Mouse (Mus musculus) myocyte (in vitro differentiated cells): ENCODE results near the gene Vps11.

Experiments
- CEBPB ChIP-seq: IDR thresholded peaks from 2 replicates; pipeline ENCODE4 v1.6.1; 2011; ENCODE audit warnings: mild to moderate bottlenecking, moderate library complexity; ENCODE audit not compliant: poor library complexity, insufficient read depth, severe bottlenecking
- E2F4 ChIP-seq: IDR thresholded peaks from one replicate; pipeline ENCODE4 v1.6.1; 2011; ENCODE audit warnings: mild to moderate bottlenecking, control low read depth, moderate library complexity; ENCODE audit not compliant: insufficient read depth
- MAX ChIP-seq: IDR thresholded peaks from one replicate; pipeline ENCODE4 v1.6.1; 2011; ENCODE audit warnings: low read depth, mild to moderate bottlenecking, control low read depth
- MYOD1 ChIP-seq, 3 experiments: IDR thresholded peaks; one replicate each; pipeline ENCODE4 v1.6.1; 2011; ENCODE audit warnings: control low read depth in 2 of 3, low read depth in 2 of 3, mild to moderate bottlenecking in 2 of 3, moderate library complexity in 1 of 3; ENCODE audit not compliant: insufficient read length in 2 of 3, control insufficient read depth in 1 of 3
- MYOG ChIP-seq, 3 experiments: IDR thresholded peaks; one replicate each; pipeline ENCODE4 v1.6.1; 2011; ENCODE audit warnings: control low read depth in 2 of 3, low read depth in 2 of 3, mild to moderate bottlenecking in 2 of 3; ENCODE audit not compliant: insufficient read length in 2 of 3, control insufficient read depth in 1 of 3, insufficient read depth in 1 of 3
- POLR2A ChIP-seq: IDR thresholded peaks from one replicate; pipeline ENCODE4 v1.6.1; 2011; ENCODE audit warnings: low read depth, mild to moderate bottlenecking, control low read depth, moderate library complexity; ENCODE audit not compliant: insufficient read length
- TCF12 ChIP-seq: IDR thresholded peaks from one replicate; pipeline ENCODE4 v1.6.1; 2011; ENCODE audit warnings: mild to moderate bottlenecking, control low read depth; ENCODE audit not compliant: poor library complexity, insufficient read depth, severe bottlenecking
- TCF3 ChIP-seq: IDR thresholded peaks from one replicate; pipeline ENCODE4 v1.6.1; 2011; ENCODE audit warnings: low read depth, control low read depth; ENCODE audit not compliant: insufficient read length
- USF1 ChIP-seq: IDR thresholded peaks from one replicate; pipeline ENCODE4 v1.6.1; 2011; ENCODE audit warnings: low read depth, mild to moderate bottlenecking, control low read depth, moderate library complexity

DNA sequence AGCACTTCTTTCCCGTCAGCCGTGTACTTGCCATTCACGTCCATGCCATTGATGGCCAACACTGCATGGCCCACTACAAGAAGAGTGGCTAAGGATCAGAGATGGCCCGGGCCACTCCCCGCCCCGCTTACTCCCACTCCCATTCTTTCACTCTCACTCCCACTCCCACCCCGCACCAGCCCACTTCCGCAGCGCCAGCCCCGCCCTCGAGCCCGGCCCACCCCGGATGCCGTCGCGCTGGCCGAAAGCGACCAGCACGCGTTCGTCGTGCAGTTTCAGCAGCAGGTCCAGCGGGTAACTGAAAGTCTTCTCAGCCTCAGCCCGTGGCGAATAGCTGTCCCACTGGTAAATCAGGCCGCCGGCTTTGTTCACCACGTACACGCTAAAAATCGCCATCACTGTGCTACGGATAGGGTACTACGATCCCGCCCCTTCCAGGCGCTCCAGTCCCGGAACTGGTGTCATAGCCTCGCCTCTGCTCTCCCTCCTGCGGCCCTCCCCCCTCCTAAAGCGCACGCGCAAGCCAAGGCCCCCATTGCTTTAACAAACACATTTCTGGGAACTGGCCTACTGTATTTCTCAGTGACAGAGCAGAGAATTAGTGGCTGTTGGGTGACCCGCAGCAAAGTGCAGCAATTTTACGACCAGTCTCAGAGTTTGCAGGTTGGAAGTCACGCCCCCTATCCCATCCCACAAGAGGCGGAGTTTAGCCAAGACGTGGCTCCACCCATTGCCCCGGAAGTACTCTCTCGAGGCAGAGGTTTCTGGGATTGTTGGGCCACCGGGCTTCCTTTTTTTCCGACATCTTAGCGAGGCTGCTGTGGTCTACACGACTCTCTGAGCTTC is 45.7 kb upstream of the Vps11 start, which contains the start of the genes Rps25 and Trappc4:
- TF ChIP-seq POLR2A (peak; percentile 71), CEBPB (no peak), MAX (no peak), USF1 (no peak), TCF12 (no peak), E2F4 (no peak), MYOG (IDR thresholded peaks at IDR 0.05; ENCODE audit: control insufficient read depth in 1 of 3, insufficient read depth in 1 of 3, insufficient read length in 2 of 3, low read depth in 2 of 3) (no peak), TCF3 (no peak), MYOD1 (IDR thresholded peaks at IDR 0.05; ENCODE audit: control insufficient read depth in 1 of 3, insufficient read length in 2 of 3, low read depth in 2 of 3) (no peak)
